Mouse (Mus musculus) forebrain, embryonic 15.5 days (tissue): ENCODE data around the gene Pank2. TPM values are rescaled to one million over a fixed set of nuclear protein-coding genes. Genes with fewer than 3 reads are reported as not detected.
"Not testable (repeated sequence)": the region's sequence is repeated elsewhere in the genome, so short reads cannot be mapped to it uniquely, and the experiment has no call there.

Experiments
- ATAC-seq: fragments of 200-750 bp; cut with Nextera tagmentation; replicated peaks from 2 replicates; pipeline ENCODE4 v1.8.0; 2017; ENCODE audit warnings: mild to moderate bottlenecking, moderate TSS enrichment, moderate library complexity
- H3K27ac ChIP-seq: fragments of 300-500 bp; sonication (generic); replicated peaks from 2 replicates; pipeline ENCODE4 v1.5.1; 2015; ENCODE audit warnings: mild to moderate bottlenecking, inconsistent platforms
- H3K27me3 ChIP-seq: fragments of 300-500 bp; sonication (generic); 2 replicates; pipeline ENCODE4 v1.6.1; 2015; ENCODE audit warnings: inconsistent platforms
- H3K36me3 ChIP-seq: fragments of 300-500 bp; sonication (generic); 2 replicates; pipeline ENCODE4 v1.6.1; 2015; ENCODE audit warnings: mild to moderate bottlenecking, inconsistent platforms
- H3K4me1 ChIP-seq: fragments of 300-500 bp; sonication (generic); 2 replicates; pipeline ENCODE4 v1.6.1; 2015; ENCODE audit warnings: inconsistent platforms
- H3K4me2 ChIP-seq: fragments of 300-500 bp; sonication (generic); replicated peaks from 2 replicates; pipeline ENCODE4 v1.6.1; 2015; ENCODE audit warnings: mild to moderate bottlenecking, inconsistent platforms
- H3K4me3 ChIP-seq: fragments of 300-500 bp; sonication (generic); 2 replicates; pipeline ENCODE4 v1.5.1; 2015; ENCODE audit warnings: mild to moderate bottlenecking, inconsistent platforms
- H3K9ac ChIP-seq: fragments of 300-500 bp; sonication (generic); replicated peaks from 2 replicates; pipeline ENCODE4 v1.6.1; 2015; ENCODE audit warnings: mild to moderate bottlenecking, inconsistent platforms
- H3K9me3 ChIP-seq: fragments of 300-500 bp; sonication (generic); 2 replicates; pipeline ENCODE4 v1.6.1; 2016; ENCODE audit warnings: inconsistent platforms
- WGBS: fragments of 180-500 bp; shearing (Covaris S2); methylation state at CpG from one replicate; pipeline ENCODE4 v1.1.7; 2015; ENCODE audit warnings: mixed read lengths; 5-methylcytosine and 5-hydroxymethylcytosine counted together
- polyA plus RNA-seq: library from polyadenylated mRNA; unstranded; fragments of >200 nt; fragmentation: Nextera tagmentation; extraction: Ambion mirVana; gene quantifications from 2 replicates; pipeline ENCODE4 v1.2.1, GENCODE M21; 2015

Pank2 gene
- polyA plus RNA-seq, 1 experiment from 2014 or later, result 37.0 TPM

GRCm38 (mm10) chr2:131264027-131264426 is 1.7 kb downstream of the Pank2 start:
- no peak overlapping the region for H3K27ac ChIP-seq
- H3K4me3 ChIP-seq, result peak overlapping the region; percentile 89
- peak overlapping the region; percentile 76 for H3K4me2 ChIP-seq
- H3K9ac ChIP-seq, result no peak overlapping the region; the same call in 1 of the 2 replicates
- no peaks in the 10 kb centered on the region for H3K27me3 ChIP-seq
- no peak for ATAC-seq
- H3K9me3 ChIP-seq, result no peaks in the 10 kb centered on the region
- H3K36me3 ChIP-seq, result no peaks in the 10 kb centered on the region
- H3K4me1 ChIP-seq, result peaks cover 51% of the 10 kb centered on the region
- 67% methylated on average over 6 of the region's 6 CpGs for WGBS

- Histone ChIP-seq H3K4me1 (peaks cover 51% of the 10 kb centered on the region), H3K4me2 (no peak overlapping the region), H3K4me3 (no peak overlapping the region), H3K9me3 (no peaks in the 10 kb centered on the region), H3K27me3 (no peaks in the 10 kb centered on the region), H3K27ac (no peak overlapping the region), H3K36me3 (no peaks in the 10 kb centered on the region), H3K9ac (0 out of 2 replicates have a peak overlapping the region, but pooled peaks have one; percentile 13)
- 64% methylated on average over 2 of the region's 2 CpGs for WGBS
- ATAC-seq, result no peak
Measured at GRCm38 (mm10) chr2:131265056-131265455, 2.8 kb downstream of the Pank2 start.

GRCm38 (mm10) chr2:131275493-131275892 is 13.2 kb downstream of the Pank2 start:
- Histone ChIP-seq H3K9ac (no peak overlapping the region), H3K4me1 (no peaks in the 10 kb centered on the region), H3K27ac (no peak overlapping the region), H3K9me3 (no peaks in the 10 kb centered on the region), H3K4me3 (no peak overlapping the region), H3K4me2 (no peak overlapping the region), H3K36me3 (peaks cover 51% of the 10 kb centered on the region), H3K27me3 (no peaks in the 10 kb centered on the region)
- no peak for ATAC-seq
- WGBS, result 92% methylated on average over 3 of the region's 3 CpGs

- Histone ChIP-seq H3K36me3 (peaks cover 55% of the 10 kb centered on the region), H3K9ac (no peak overlapping the region), H3K4me3 (no peak overlapping the region), H3K4me1 (no peaks in the 10 kb centered on the region), H3K27me3 (no peaks in the 10 kb centered on the region), H3K4me2 (no peak overlapping the region), H3K27ac (no peak overlapping the region), H3K9me3 (no peaks in the 10 kb centered on the region)
- 89% methylated on average over 5 of the region's 5 CpGs for WGBS
- no peak for ATAC-seq
Measured at GRCm38 (mm10) chr2:131276722-131277121, 14.4 kb downstream of the Pank2 start.

- H3K27me3 ChIP-seq, result no peaks in the 10 kb centered on the region
- no peak overlapping the region for H3K4me3 ChIP-seq
- peaks cover 44% of the 10 kb centered on the region for H3K36me3 ChIP-seq
- no peaks in the 10 kb centered on the region for H3K4me1 ChIP-seq
- H3K27ac ChIP-seq, result no peak overlapping the region
- H3K9me3 ChIP-seq, result no peaks in the 10 kb centered on the region
- ATAC-seq, result no peak
- H3K9ac ChIP-seq, result no peak overlapping the region
- WGBS, result 85% methylated on average over 1 of the region's 1 CpGs
- no peak overlapping the region for H3K4me2 ChIP-seq
Measured at GRCm38 (mm10) chr2:131281596-131281995, 19.3 kb downstream of the Pank2 start.

- Histone ChIP-seq H3K9ac (no peak overlapping the region), H3K4me2 (no peak overlapping the region), H3K36me3 (peaks cover 41% of the 10 kb centered on the region), H3K27me3 (no peaks in the 10 kb centered on the region), H3K27ac (no peak overlapping the region), H3K4me1 (no peaks in the 10 kb centered on the region), H3K9me3 (no peaks in the 10 kb centered on the region), H3K4me3 (no peak overlapping the region)
- 92% methylated on average over 1 of the region's 1 CpGs for WGBS
- no peak for ATAC-seq
Measured at GRCm38 (mm10) chr2:131286276-131286675, 24.0 kb downstream of the Pank2 start.

- Histone ChIP-seq H3K36me3 (peaks cover 53% of the 10 kb centered on the region), H3K4me1 (no peaks in the 10 kb centered on the region), H3K4me3 (no peak overlapping the region), H3K9me3 (no peaks in the 10 kb centered on the region), H3K4me2 (no peak overlapping the region), H3K27ac (no peak overlapping the region), H3K27me3 (no peaks in the 10 kb centered on the region), H3K9ac (no peak overlapping the region)
- ATAC-seq, result no peak
Measured at GRCm38 (mm10) chr2:131290669-131291068, 28.4 kb downstream of the Pank2 start.

GRCm38 (mm10) chr2:131296746-131297261 is 34.5 kb downstream of the Pank2 start:
- WGBS, result 97% methylated on average over 2 of the region's 2 CpGs
- no peak overlapping the region for H3K4me2 ChIP-seq
- no peaks in the 10 kb centered on the region for H3K27me3 ChIP-seq
- H3K4me1 ChIP-seq, result no peaks in the 10 kb centered on the region
- H3K4me3 ChIP-seq, result no peak overlapping the region
- no peaks in the 10 kb centered on the region for H3K9me3 ChIP-seq
- H3K27ac ChIP-seq, result no peak overlapping the region
- H3K36me3 ChIP-seq, result peaks cover 52% of the 10 kb centered on the region
- ATAC-seq, result no peak
- no peak overlapping the region for H3K9ac ChIP-seq

GRCm38 (mm10) chr2:131298674-131299073 is 36.4 kb downstream of the Pank2 start:
- H3K9ac ChIP-seq, H3K4me2 ChIP-seq, H3K27ac ChIP-seq, H3K9me3 ChIP-seq, ATAC-seq, H3K27me3 ChIP-seq, H3K4me3 ChIP-seq, H3K4me1 ChIP-seq: not testable (repeated sequence)
- 53% methylated on average over 7 of the region's 7 CpGs for WGBS
- peaks cover 56% of the 10 kb centered on the region for H3K36me3 ChIP-seq

GRCm38 (mm10) chr2:131300485-131300884 is 38.2 kb downstream of the Pank2 start:
- Histone ChIP-seq H3K9ac (no peak overlapping the region), H3K36me3 (peaks cover 53% of the 10 kb centered on the region), H3K4me1 (no peaks in the 10 kb centered on the region), H3K27ac (no peak overlapping the region), H3K4me3 (no peak overlapping the region), H3K27me3 (no peaks in the 10 kb centered on the region), H3K9me3 (no peaks in the 10 kb centered on the region), H3K4me2 (no peak overlapping the region)
- ATAC-seq, result no peak
- 88% methylated on average over 2 of the region's 2 CpGs for WGBS

GRCm38 (mm10) chr2:131301635-131302034 is 39.3 kb downstream of the Pank2 start:
- Histone ChIP-seq H3K27me3 (no peaks in the 10 kb centered on the region), H3K9ac (no peak overlapping the region), H3K4me3 (no peak overlapping the region), H3K36me3 (peaks cover 42% of the 10 kb centered on the region), H3K27ac (no peak overlapping the region), H3K4me2 (no peak overlapping the region), H3K9me3 (no peaks in the 10 kb centered on the region), H3K4me1 (no peaks in the 10 kb centered on the region)
- ATAC-seq, result no peak

GRCm38 (mm10) chr2:131304497-131304896 is 42.2 kb downstream of the Pank2 start:
- WGBS, result 88% methylated on average over 9 of the region's 9 CpGs

GRCm38 (mm10) chr2:131305226-131305625 is 42.9 kb downstream of the Pank2 start:
- not testable (repeated sequence) for H3K4me2 ChIP-seq, ATAC-seq, H3K9ac ChIP-seq, H3K27ac ChIP-seq, H3K4me1 ChIP-seq, H3K27me3 ChIP-seq, H3K9me3 ChIP-seq, H3K4me3 ChIP-seq
- 68% methylated on average over 1 of the region's 1 CpGs for WGBS
- peaks cover 23% of the 10 kb centered on the region for H3K36me3 ChIP-seq

More at GRCm38 (mm10) chr2:131304497-131304896, 42.2 kb downstream of the Pank2 start:
- no peaks in the 10 kb centered on the region for H3K9me3 ChIP-seq
- no peaks in the 10 kb centered on the region for H3K4me1 ChIP-seq
- H3K27ac ChIP-seq, result no peak overlapping the region
- no peak overlapping the region for H3K9ac ChIP-seq
- no peak for ATAC-seq
- H3K4me2 ChIP-seq, result no peak overlapping the region
- H3K27me3 ChIP-seq, result no peaks in the 10 kb centered on the region
- peaks cover 23% of the 10 kb centered on the region for H3K36me3 ChIP-seq
- H3K4me3 ChIP-seq, result no peak overlapping the region
